Mouse (Mus musculus) heart, embryonic 11.5 days (tissue): ENCODE measurements at regions not wholly inside any gene's neighbourhood (a gene's known extent, or its start where the extent isn't known, plus 50 kb on each side); places are given as distances from the start of the nearest gene placed in this dataset.
A peak's percentile ranks its signal among the peaks of the same experiment; 100 is the strongest.

Experiments
- ATAC-seq: fragments of 200-750 bp; cut with Nextera tagmentation; replicated peaks from 2 replicates; pipeline ENCODE4 v1.8.0; 2017; ENCODE audit warnings: moderate library complexity; ENCODE audit not compliant: insufficient number of reproducible peaks, low FRiP score, low TSS enrichment
- H3K27ac ChIP-seq: fragments of 300-500 bp; sonication (generic); 2 replicates; pipeline ENCODE4 v1.5.1; 2014; ENCODE audit warnings: mild to moderate bottlenecking, low read depth, low read length
- H3K27me3 ChIP-seq: fragments of 300-500 bp; sonication (generic); 2 replicates; pipeline ENCODE4 v1.6.1; 2014; ENCODE audit warnings: mild to moderate bottlenecking, low read length, mixed read lengths; ENCODE audit not compliant: control insufficient read depth, insufficient read depth
- H3K36me3 ChIP-seq: fragments of 300-500 bp; sonication (generic); 2 replicates; pipeline ENCODE4 v1.6.1; 2014; ENCODE audit warnings: mild to moderate bottlenecking, low read length, moderate library complexity, mixed read lengths; ENCODE audit not compliant: control insufficient read depth, insufficient read depth
- H3K4me1 ChIP-seq: fragments of 300-500 bp; sonication (generic); 2 replicates; pipeline ENCODE4 v1.6.1; 2014; ENCODE audit warnings: low read length; ENCODE audit not compliant: control insufficient read depth, insufficient read depth
- H3K4me2 ChIP-seq: fragments of 300-500 bp; sonication (generic); 2 replicates; pipeline ENCODE4 v1.6.1; 2014; ENCODE audit warnings: mild to moderate bottlenecking, moderate library complexity
- H3K4me3 ChIP-seq: fragments of 300-500 bp; sonication (generic); 2 replicates; pipeline ENCODE4 v1.5.1; 2014; ENCODE audit warnings: low read depth, low read length
- H3K9ac ChIP-seq: fragments of 300-500 bp; sonication (generic); 2 replicates; pipeline ENCODE4 v1.6.1; 2014; ENCODE audit warnings: mild to moderate bottlenecking, low read depth, low read length, moderate library complexity
- H3K9me3 ChIP-seq: fragments of 300-500 bp; sonication (generic); replicated peaks from 2 replicates; pipeline ENCODE4 v1.6.1; 2016; ENCODE audit warnings: low read length; ENCODE audit not compliant: control insufficient read depth
- WGBS: fragments of 180-500 bp; shearing (Covaris S2); extraction: QIAGEN DNeasy Blood & Tissue Kit; methylation state at CpG from one replicate; pipeline ENCODE4 v1.1.7; 2014; ENCODE audit not compliant: insufficient replicate concordance; 5-methylcytosine and 5-hydroxymethylcytosine counted together

- 8% methylated on average over 12 of the region's 12 CpGs for WGBS
- H3K9ac ChIP-seq = peak overlapping the region; percentile 85
These were observed 119.6 kb upstream of the Klf4 start for GRCm38 (mm10) chr4:55651811-55652410.

GRCm38 (mm10) chr4:55651051-55651763 is 118.9 kb upstream of the Klf4 start:
- Histone ChIP-seq H3K9ac (peak overlapping the region; percentile 85), H3K9me3 (no peaks in the 10 kb centered on the region), H3K36me3 (no peaks in the 10 kb centered on the region), H3K4me1 (0 out of 2 replicates have a peak, but pooled peaks cover 4% of the 10 kb centered on the region), H3K4me2 (peak overlapping the region; percentile 66), H3K27ac (peak overlapping the region; percentile 95), H3K27me3 (0 out of 2 replicates have a peak, but pooled peaks cover 14% of the 10 kb centered on the region), H3K4me3 (peak overlapping the region; percentile 58)
- peak; percentile 91 for ATAC-seq
- WGBS = under 1% methylated on average over 56 of the region's 56 CpGs

More at GRCm38 (mm10) chr4:55651811-55652410, 119.6 kb upstream of the Klf4 start:
- peak overlapping the region; percentile 58 for H3K4me3 ChIP-seq
- 0 out of 2 replicates have a peak, but pooled peaks cover 4% of the 10 kb centered on the region for H3K4me1 ChIP-seq
- peak overlapping the region; percentile 66 for H3K4me2 ChIP-seq
- H3K36me3 ChIP-seq = no peaks in the 10 kb centered on the region
- no peaks in the 10 kb centered on the region for H3K9me3 ChIP-seq
- peak overlapping the region; percentile 95 for H3K27ac ChIP-seq
- no peak for ATAC-seq
- 0 out of 2 replicates have a peak, but pooled peaks cover 14% of the 10 kb centered on the region for H3K27me3 ChIP-seq

GRCm38 (mm10) chr4:55650186-55650585 is 117.9 kb upstream of the Klf4 start:
- Histone ChIP-seq H3K4me3 (no peak overlapping the region), H3K27ac (no peak overlapping the region; the same call in 1 of the 2 replicates), H3K4me1 (0 out of 2 replicates have a peak, but pooled peaks cover 6% of the 10 kb centered on the region), H3K4me2 (no peak overlapping the region; the same call in 1 of the 2 replicates), H3K9me3 (no peaks in the 10 kb centered on the region), H3K9ac (no peak overlapping the region; the same call in 1 of the 2 replicates), H3K27me3 (0 out of 2 replicates have a peak, but pooled peaks cover 9% of the 10 kb centered on the region), H3K36me3 (no peaks in the 10 kb centered on the region)
- no peak for ATAC-seq
- WGBS = 48% methylated on average over 7 of the region's 7 CpGs

GRCm38 (mm10) chr4:55648376-55648775 is 116.1 kb upstream of the Klf4 start:
- Histone ChIP-seq H3K27ac (no peak overlapping the region), H3K4me3 (no peak overlapping the region), H3K4me2 (no peak overlapping the region), H3K27me3 (0 out of 2 replicates have a peak, but pooled peaks cover 9% of the 10 kb centered on the region), H3K9ac (no peak overlapping the region), H3K36me3 (no peaks in the 10 kb centered on the region), H3K4me1 (0 out of 2 replicates have a peak, but pooled peaks cover 6% of the 10 kb centered on the region), H3K9me3 (no peaks in the 10 kb centered on the region)
- ATAC-seq = no peak
- WGBS = 54% methylated on average over 7 of the region's 7 CpGs

GRCm38 (mm10) chr4:55645432-55645831 is 113.2 kb upstream of the Klf4 start:
- Histone ChIP-seq H3K36me3 (no peaks in the 10 kb centered on the region), H3K27me3 (0 out of 2 replicates have a peak, but pooled peaks cover 3% of the 10 kb centered on the region), H3K9me3 (no peaks in the 10 kb centered on the region), H3K4me2 (no peak overlapping the region), H3K9ac (no peak overlapping the region), H3K27ac (no peak overlapping the region), H3K4me3 (no peak overlapping the region), H3K4me1 (0 out of 2 replicates have a peak, but pooled peaks cover 3% of the 10 kb centered on the region)
- ATAC-seq = no peak
- WGBS = 67% methylated on average over 3 of the region's 3 CpGs

- H3K27ac ChIP-seq = no peak overlapping the region
- H3K27me3 ChIP-seq = 0 out of 2 replicates have a peak, but pooled peaks cover 3% of the 10 kb centered on the region
- no peak for ATAC-seq
- WGBS = 56% methylated on average over 2 of the region's 2 CpGs
- no peaks in the 10 kb centered on the region for H3K36me3 ChIP-seq
- no peaks in the 10 kb centered on the region for H3K9me3 ChIP-seq
- H3K4me2 ChIP-seq = no peak overlapping the region
- H3K4me3 ChIP-seq = no peak overlapping the region
- H3K4me1 ChIP-seq = peaks cover 4% of the 10 kb centered on the region; the same call in 1 of the 2 replicates
- no peak overlapping the region for H3K9ac ChIP-seq
These were observed 112.6 kb upstream of the Klf4 start for GRCm38 (mm10) chr4:55644895-55645294.

GRCm38 (mm10) chr4:55634946-55635511 is 102.8 kb upstream of the Klf4 start:
- no peaks in the 10 kb centered on the region for H3K36me3 ChIP-seq
- H3K27me3 ChIP-seq = no peaks in the 10 kb centered on the region
- no peak overlapping the region for H3K27ac ChIP-seq
- WGBS = 82% methylated on average over 7 of the region's 7 CpGs
- H3K4me3 ChIP-seq = no peak overlapping the region
- no peak overlapping the region for H3K4me2 ChIP-seq
- ATAC-seq = no peak
- H3K4me1 ChIP-seq = peaks cover 4% of the 10 kb centered on the region; the same call in 1 of the 2 replicates
- H3K9ac ChIP-seq = no peak overlapping the region
- H3K9me3 ChIP-seq = no peaks in the 10 kb centered on the region

- Histone ChIP-seq H3K9me3 (no peaks in the 10 kb centered on the region), H3K4me2 (no peak overlapping the region), H3K36me3 (no peaks in the 10 kb centered on the region), H3K9ac (no peak overlapping the region), H3K4me3 (no peak overlapping the region), H3K27ac (no peak overlapping the region), H3K4me1 (no peaks in the 10 kb centered on the region), H3K27me3 (no peaks in the 10 kb centered on the region)
- WGBS = 76% methylated on average over 1 of the region's 1 CpGs
- no peak for ATAC-seq
These were observed 98.9 kb upstream of the Klf4 start for GRCm38 (mm10) chr4:55631157-55631556.
